Mouse (Mus musculus) layer of hippocampus, adult 8-10 months (tissue): ENCODE results near the gene Dram2. TPM values are rescaled to one million over a fixed set of nuclear protein-coding genes. Genes with fewer than 3 reads are reported as not detected.

Experiments
- total RNA-seq, 4 experiments: library from RNA; stranded (reverse); gene quantifications; 2 replicates each; pipeline ENCODE4 v1.2.4; 2022

Dram2 gene
- total RNA-seq, 4 experiments from 2014 or later: 37.7 to 45.7 (median 40.7) TPM

Other genes with a start within 250 kb of the Dram2 start
- not detected for gene Chil6, start 141.6 kb upstream of the Dram2 start, total RNA-seq
- gene Dennd2d, start 65.4 kb upstream of the Dram2 start, total RNA-seq: 1 to 10 TPM in 3 of 4 experiments, under 1 TPM in 1; 0.83 to 1.4 (median 1.1) TPM
- gene Cept1, start within 50 bp of the Dram2 start, total RNA-seq: 10 to 100 TPM; 48.0 to 53.0 (median 49.1) TPM
- 10 to 100 TPM; 20.4 to 25.1 (median 23.9) TPM for gene Lrif1, start 137.2 kb downstream of the Dram2 start, total RNA-seq
- gene Cd53, start 242.4 kb downstream of the Dram2 start, total RNA-seq: 10 to 100 TPM in 2 of 4 experiments, 1 to 10 TPM in 2; 8.9 to 43.7 (median 21.5) TPM